Mouse (Mus musculus): ENCODE data around the gene Bbs9. TPM values are rescaled to one million over a fixed set of nuclear protein-coding genes. Genes with fewer than 3 reads are reported as not detected.

Bbs9 gene
- polyA plus RNA-seq, 1 experiment from 2014 or later, result 13.4 TPM

DNA sequence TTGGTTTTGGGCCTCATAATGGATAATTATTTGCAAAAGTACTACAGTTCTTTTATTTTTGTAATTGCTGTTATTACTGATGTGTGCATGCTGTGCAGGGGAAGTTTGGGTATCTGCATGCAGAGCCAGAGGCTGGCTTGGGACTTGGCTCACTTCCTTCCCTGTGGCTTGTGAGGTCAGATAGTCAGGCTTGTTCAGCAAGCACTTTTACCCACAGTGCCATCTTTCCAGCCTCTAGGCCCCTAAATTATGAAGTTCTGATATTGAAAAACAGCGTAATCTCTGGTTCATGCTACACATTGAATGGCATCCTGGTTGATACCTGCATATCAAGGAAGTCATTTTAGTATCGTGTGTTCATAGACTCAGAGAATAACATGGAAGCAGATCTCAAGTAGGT, 197.4 kb downstream of the Bbs9 start:
- no peak for DNase-seq (ENCODE audit: low spot score)
- H3K36me3 ChIP-seq (ENCODE audit: control insufficient read depth, insufficient read depth, low read length), result no peaks in the 10 kb centered on the region
- no peaks in the 10 kb centered on the region for H3K4me1 ChIP-seq (ENCODE audit: control insufficient read depth, insufficient read depth, low read length)
- H3K9ac ChIP-seq (ENCODE audit: low read depth, low read length), result no peak overlapping the region
- no peak for ATAC-seq (ENCODE audit: low read depth)
- 78% methylated on average over 2 of the region's 2 CpGs for WGBS
- no peaks in the 10 kb centered on the region; the same call in 1 of the 2 replicates for H3K27me3 ChIP-seq (replicated peaks; ENCODE audit: control insufficient read depth, insufficient read depth, low read length)
- H3K4me2 ChIP-seq (ENCODE audit: low read depth, low read length), result no peak overlapping the region
- H3K27ac ChIP-seq (replicated peaks; ENCODE audit: low read depth, low read length), result no peak overlapping the region
- no peak overlapping the region for H3K4me3 ChIP-seq (ENCODE audit: low read depth, low read length)
- H3K9me3 ChIP-seq (ENCODE audit: control insufficient read depth, low read length), result no peaks in the 10 kb centered on the region

DNA sequence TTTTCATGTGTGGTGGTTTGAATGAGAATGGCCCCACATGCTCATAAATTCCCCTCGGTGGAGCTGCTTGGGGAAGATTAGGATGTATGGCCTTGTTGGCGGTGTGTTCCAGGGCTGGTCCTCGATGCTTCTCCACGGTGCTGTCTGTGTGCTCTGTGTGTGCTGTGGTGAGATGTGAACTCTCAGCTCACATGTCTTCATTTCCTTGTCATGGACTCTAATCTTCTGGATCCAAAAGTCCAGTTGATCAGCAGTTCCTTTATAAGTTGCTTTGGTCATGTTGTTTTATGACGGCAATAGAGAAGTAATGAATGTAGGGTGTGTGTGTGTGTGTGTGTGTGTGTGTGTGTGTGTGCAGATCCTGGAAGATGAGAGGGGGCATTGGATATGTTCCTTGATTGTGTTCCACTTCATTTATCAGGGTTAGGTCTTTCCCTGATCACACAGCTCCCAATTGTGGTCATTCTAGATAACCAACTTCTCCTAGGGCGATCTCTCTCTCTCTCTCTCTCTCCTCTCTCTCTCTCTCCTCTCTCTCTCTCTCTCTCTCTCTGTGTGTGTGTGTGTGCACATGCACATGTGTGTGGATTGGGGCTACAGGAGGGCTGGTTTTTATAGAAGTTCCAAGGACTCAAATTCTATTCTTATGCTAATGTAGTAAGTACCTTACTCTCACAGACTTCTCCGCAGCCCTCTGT, 201.8 kb downstream of the Bbs9 start:
- Histone ChIP-seq H3K4me3 (ENCODE audit: low read depth, low read length) (no peak overlapping the region), H3K4me1 (ENCODE audit: control insufficient read depth, insufficient read depth, low read length) (no peaks in the 10 kb centered on the region), H3K36me3 (ENCODE audit: control insufficient read depth, insufficient read depth, low read length) (no peaks in the 10 kb centered on the region), H3K9me3 (ENCODE audit: control insufficient read depth, low read length) (no peaks in the 10 kb centered on the region), H3K9ac (ENCODE audit: low read depth, low read length) (no peak overlapping the region), H3K27ac (replicated peaks; ENCODE audit: low read depth, low read length) (no peak overlapping the region), H3K4me2 (ENCODE audit: low read depth, low read length) (no peak overlapping the region), H3K27me3 (replicated peaks; ENCODE audit: control insufficient read depth, insufficient read depth, low read length) (no peaks in the 10 kb centered on the region; the same call in 1 of the 2 replicates)
- DNase-seq (ENCODE audit: low spot score) (no peak), ATAC-seq (ENCODE audit: low read depth) (no peak)
- WGBS, result 94% methylated on average over 7 of the region's 7 CpGs

DNA sequence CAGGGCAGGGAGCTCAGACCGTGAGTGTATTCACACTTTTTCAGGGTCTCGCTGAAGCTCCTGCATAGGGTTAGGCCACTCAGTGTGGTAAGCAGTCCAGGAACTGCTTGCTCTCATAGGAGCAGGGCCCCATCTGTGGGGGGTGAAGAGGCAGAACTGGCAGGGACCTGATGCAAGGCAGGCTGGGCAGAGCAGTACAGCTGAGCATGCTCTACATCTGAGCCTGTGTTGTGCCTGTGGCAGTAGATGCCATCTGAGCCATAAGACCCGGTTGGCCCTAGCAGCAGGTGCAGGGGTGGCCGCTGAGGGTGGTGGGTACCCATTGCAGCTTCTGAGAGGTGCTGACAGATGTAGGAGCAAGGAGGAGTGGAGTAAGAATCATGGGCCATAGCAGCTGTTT, 202.5 kb downstream of the Bbs9 start:
- DNase-seq (ENCODE audit: low spot score) (no peak), ATAC-seq (ENCODE audit: low read depth) (no peak)
- Histone ChIP-seq H3K4me1 (ENCODE audit: control insufficient read depth, insufficient read depth, low read length) (no peaks in the 10 kb centered on the region), H3K9ac (ENCODE audit: low read depth, low read length) (no peak overlapping the region), H3K4me3 (ENCODE audit: low read depth, low read length) (no peak overlapping the region), H3K4me2 (ENCODE audit: low read depth, low read length) (no peak overlapping the region), H3K27me3 (replicated peaks; ENCODE audit: control insufficient read depth, insufficient read depth, low read length) (no peaks in the 10 kb centered on the region; the same call in 1 of the 2 replicates), H3K9me3 (ENCODE audit: control insufficient read depth, low read length) (no peaks in the 10 kb centered on the region), H3K27ac (replicated peaks; ENCODE audit: low read depth, low read length) (no peak overlapping the region), H3K36me3 (ENCODE audit: control insufficient read depth, insufficient read depth, low read length) (no peaks in the 10 kb centered on the region)
- 75% methylated on average over 4 of the region's 4 CpGs for WGBS

DNA sequence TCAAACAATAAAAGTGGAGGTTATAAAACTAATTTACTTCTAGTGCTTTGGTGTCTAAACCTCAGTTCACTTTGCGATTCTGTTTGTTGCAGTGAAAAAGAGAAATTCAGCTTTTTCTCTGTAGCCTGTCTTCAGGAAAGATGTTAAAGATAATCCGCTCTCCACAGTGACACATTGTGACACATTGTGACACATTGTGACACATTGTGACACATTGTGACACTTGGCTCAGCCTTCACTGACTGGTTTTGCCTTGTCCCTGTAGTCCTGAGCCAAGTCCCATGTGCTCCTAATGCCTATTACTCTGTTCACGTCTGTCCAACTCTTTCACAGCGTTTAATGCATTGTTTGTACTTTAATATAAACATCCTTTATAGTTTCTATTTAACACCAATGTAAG, 203.0 kb downstream of the Bbs9 start:
- 83% methylated on average over 4 of the region's 4 CpGs for WGBS

DNA sequence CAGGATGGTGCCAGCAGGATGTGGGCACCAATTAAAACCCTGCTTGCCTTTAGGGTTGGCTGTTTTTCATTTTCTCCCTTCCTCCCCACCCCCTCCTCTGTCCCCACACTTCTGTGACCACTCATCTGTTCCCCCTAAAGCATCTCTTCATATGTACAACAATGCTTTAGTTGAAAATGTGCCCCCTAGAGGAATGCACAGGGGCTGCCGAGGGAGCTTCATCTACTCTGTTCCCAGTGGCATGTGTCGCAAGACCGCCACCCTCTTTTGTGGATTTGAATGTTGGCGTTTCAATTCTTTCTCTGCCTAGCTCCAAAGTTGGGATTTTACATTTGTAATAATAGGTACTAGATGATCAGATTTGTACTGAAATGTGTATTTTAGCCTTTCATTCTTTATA, 204.0 kb downstream of the Bbs9 start:
- peaks cover 4% of the 10 kb centered on the region for H3K4me1 ChIP-seq (ENCODE audit: control insufficient read depth, insufficient read depth, low read length)
- no peaks in the 10 kb centered on the region; the same call in 1 of the 2 replicates for H3K27me3 ChIP-seq (replicated peaks; ENCODE audit: control insufficient read depth, insufficient read depth, low read length)
- no peak for DNase-seq (ENCODE audit: low spot score)
- no peak overlapping the region for H3K4me2 ChIP-seq (ENCODE audit: low read depth, low read length)
- no peak overlapping the region for H3K27ac ChIP-seq (replicated peaks; ENCODE audit: low read depth, low read length)
- H3K4me3 ChIP-seq (ENCODE audit: low read depth, low read length), result no peak overlapping the region
- no peaks in the 10 kb centered on the region for H3K36me3 ChIP-seq (ENCODE audit: control insufficient read depth, insufficient read depth, low read length)
- WGBS, result 88% methylated on average over 4 of the region's 4 CpGs
- no peak for ATAC-seq (ENCODE audit: low read depth)
- no peak overlapping the region for H3K9ac ChIP-seq (ENCODE audit: low read depth, low read length)
- no peaks in the 10 kb centered on the region for H3K9me3 ChIP-seq (ENCODE audit: control insufficient read depth, low read length)

More for the DNA sequence above, 203.0 kb downstream of the Bbs9 start:
- Histone ChIP-seq H3K9me3 (ENCODE audit: control insufficient read depth, low read length) (no peaks in the 10 kb centered on the region), H3K27ac (replicated peaks; ENCODE audit: low read depth, low read length) (no peak overlapping the region), H3K36me3 (ENCODE audit: control insufficient read depth, insufficient read depth, low read length) (no peaks in the 10 kb centered on the region), H3K4me3 (ENCODE audit: low read depth, low read length) (no peak overlapping the region), H3K9ac (ENCODE audit: low read depth, low read length) (no peak overlapping the region), H3K4me2 (ENCODE audit: low read depth, low read length) (no peak overlapping the region), H3K4me1 (ENCODE audit: control insufficient read depth, insufficient read depth, low read length) (no peaks in the 10 kb centered on the region), H3K27me3 (replicated peaks; ENCODE audit: control insufficient read depth, insufficient read depth, low read length) (no peaks in the 10 kb centered on the region; the same call in 1 of the 2 replicates)
- DNase-seq (ENCODE audit: low spot score) (no peak), ATAC-seq (ENCODE audit: low read depth) (no peak)

DNA sequence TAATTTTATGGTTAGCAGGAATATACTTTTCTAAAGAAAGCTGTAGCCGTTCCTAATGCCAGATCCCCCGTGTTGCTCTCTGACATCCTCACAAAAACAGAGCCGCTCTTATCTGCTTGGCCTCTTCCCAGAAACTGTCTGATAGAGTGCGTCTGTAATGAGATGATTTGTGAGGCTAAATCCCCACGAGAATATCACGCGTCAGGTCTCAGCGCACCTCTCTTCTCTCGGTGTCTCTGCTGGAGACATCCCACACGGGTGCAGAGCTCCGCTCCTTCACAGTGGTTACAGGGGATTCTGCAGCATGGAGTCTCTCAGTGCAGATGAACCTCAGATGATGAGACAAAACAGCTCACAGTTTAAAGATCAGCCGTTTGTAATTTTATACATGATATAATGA, 204.5 kb downstream of the Bbs9 start:
- H3K27me3 ChIP-seq (replicated peaks; ENCODE audit: control insufficient read depth, insufficient read depth, low read length), result no peaks in the 10 kb centered on the region; the same call in 1 of the 2 replicates
- no peak overlapping the region for H3K4me3 ChIP-seq (ENCODE audit: low read depth, low read length)
- DNase-seq (ENCODE audit: low spot score), result peak; percentile 14
- H3K27ac ChIP-seq (replicated peaks; ENCODE audit: low read depth, low read length), result no peak overlapping the region
- no peaks in the 10 kb centered on the region for H3K36me3 ChIP-seq (ENCODE audit: control insufficient read depth, insufficient read depth, low read length)
- H3K9me3 ChIP-seq (ENCODE audit: control insufficient read depth, low read length), result no peaks in the 10 kb centered on the region
- H3K4me2 ChIP-seq (ENCODE audit: low read depth, low read length), result no peak overlapping the region
- ATAC-seq (ENCODE audit: low read depth), result no peak
- 65% methylated on average over 12 of the region's 12 CpGs for WGBS
- no peak overlapping the region for H3K9ac ChIP-seq (ENCODE audit: low read depth, low read length)
- peaks cover 4% of the 10 kb centered on the region for H3K4me1 ChIP-seq (ENCODE audit: control insufficient read depth, insufficient read depth, low read length)

DNA sequence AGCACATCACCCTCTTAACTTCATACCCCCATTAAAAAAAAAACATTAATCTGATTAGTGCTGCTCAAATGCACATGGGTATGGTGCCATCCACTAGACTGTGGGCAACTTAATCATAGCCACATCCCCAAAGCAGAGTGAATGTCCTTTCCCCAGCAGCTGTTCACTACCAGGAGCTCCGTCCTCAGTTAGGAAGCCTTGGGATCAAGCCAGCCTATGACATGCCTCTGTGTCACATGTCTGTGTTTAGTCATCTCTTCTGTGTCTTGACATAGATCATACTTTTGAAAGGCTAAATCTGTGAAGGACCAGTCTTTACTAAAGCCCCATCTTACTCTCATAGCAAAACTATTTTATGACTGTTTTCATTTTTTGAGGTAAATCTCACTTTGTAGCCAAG, 205.0 kb downstream of the Bbs9 start:
- H3K27ac ChIP-seq (replicated peaks; ENCODE audit: low read depth, low read length), result no peak overlapping the region
- 72% methylated on average over 1 of the region's 1 CpGs for WGBS
- H3K4me3 ChIP-seq (ENCODE audit: low read depth, low read length), result no peak overlapping the region
- no peak for ATAC-seq (ENCODE audit: low read depth)
- H3K9ac ChIP-seq (ENCODE audit: low read depth, low read length), result no peak overlapping the region
- no peak overlapping the region for H3K4me2 ChIP-seq (ENCODE audit: low read depth, low read length)
- H3K9me3 ChIP-seq (ENCODE audit: control insufficient read depth, low read length), result no peaks in the 10 kb centered on the region
- no peaks in the 10 kb centered on the region for H3K36me3 ChIP-seq (ENCODE audit: control insufficient read depth, insufficient read depth, low read length)
- DNase-seq (ENCODE audit: low spot score), result no peak
- peaks cover 4% of the 10 kb centered on the region for H3K4me1 ChIP-seq (ENCODE audit: control insufficient read depth, insufficient read depth, low read length)
- H3K27me3 ChIP-seq (replicated peaks; ENCODE audit: control insufficient read depth, insufficient read depth, low read length), result no peaks in the 10 kb centered on the region; the same call in 1 of the 2 replicates

DNA sequence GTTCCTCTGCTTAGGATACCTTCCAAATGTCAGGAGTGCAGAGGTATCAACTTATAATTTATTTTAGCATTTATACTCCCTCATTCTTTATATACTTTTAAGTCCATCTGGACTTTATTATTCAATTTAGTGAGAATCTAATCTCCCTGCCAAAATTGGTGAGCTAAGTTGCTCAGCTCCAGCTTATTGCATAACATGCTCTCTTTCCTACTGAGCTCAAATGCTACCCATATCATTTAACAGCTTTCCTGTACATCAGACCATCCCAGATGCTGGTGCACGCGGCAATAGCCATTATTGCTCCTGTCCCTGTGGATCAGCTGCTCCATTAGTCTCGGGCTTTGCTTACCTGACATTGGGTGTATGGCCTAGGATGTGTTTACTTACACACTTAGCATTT, 208.3 kb downstream of the Bbs9 start:
- H3K4me3 ChIP-seq (ENCODE audit: low read depth, low read length), result no peak overlapping the region
- no peaks in the 10 kb centered on the region for H3K36me3 ChIP-seq (ENCODE audit: control insufficient read depth, insufficient read depth, low read length)
- WGBS, result 31% methylated on average over 3 of the region's 3 CpGs
- H3K27me3 ChIP-seq (replicated peaks; ENCODE audit: control insufficient read depth, insufficient read depth, low read length), result no peaks in the 10 kb centered on the region
- H3K9ac ChIP-seq (ENCODE audit: low read depth, low read length), result no peak overlapping the region
- H3K27ac ChIP-seq (replicated peaks; ENCODE audit: low read depth, low read length), result no peak overlapping the region
- no peak for ATAC-seq (ENCODE audit: low read depth)
- DNase-seq (ENCODE audit: low spot score), result peak; percentile 85
- H3K9me3 ChIP-seq (ENCODE audit: control insufficient read depth, low read length), result no peaks in the 10 kb centered on the region
- H3K4me2 ChIP-seq (ENCODE audit: low read depth, low read length), result no peak overlapping the region
- H3K4me1 ChIP-seq (ENCODE audit: control insufficient read depth, insufficient read depth, low read length), result peaks cover 8% of the 10 kb centered on the region
